Mouse (Mus musculus) adrenal gland, adult 10 weeks (tissue): ENCODE results near the gene Cacna1b. TPM values are rescaled to one million over a fixed set of nuclear protein-coding genes. Genes with fewer than 3 reads are reported as not detected.

Experiments used
- polyA plus RNA-seq: library from polyadenylated mRNA; stranded (reverse); fragments of 350-450 nt; fragmentation: Illumina TruSeq; extraction: RNeasy Lipid Tissue Mini Kit (QIAGEN cat#74804); gene quantifications from one replicate; pipeline ENCODE4 v1.2.3, GENCODE M21; 2014; ENCODE audit warnings: low read depth, low replicate concordance

Cacna1b gene
- 0.87 TPM for polyA plus RNA-seq

DNA sequence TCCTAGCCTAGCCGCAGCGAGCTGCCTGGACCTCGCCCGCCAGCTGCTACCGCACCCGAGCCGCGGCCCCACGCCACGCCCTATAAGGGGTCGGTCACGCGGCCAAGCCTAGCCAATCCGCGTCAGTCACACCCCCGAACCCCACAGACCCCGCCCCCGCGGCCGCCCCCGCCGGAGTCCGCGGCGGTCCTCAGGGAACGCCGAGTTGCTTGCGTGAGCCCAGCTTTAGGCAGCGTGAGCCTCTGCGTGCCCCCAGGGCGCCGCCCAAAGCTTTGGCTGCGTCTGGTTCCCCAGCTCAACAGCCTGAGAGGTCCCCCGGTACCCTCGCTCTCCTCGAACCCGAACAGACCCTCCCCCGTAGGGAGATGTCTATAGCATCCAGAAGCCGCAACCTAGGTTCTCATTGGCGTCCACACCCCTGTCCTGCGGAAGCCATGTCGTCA lies at the start of gene Cacna1b:
Gene Cacna1b (minus strand): TSS at position 38 of the 443 bp plus-strand sequence.

Other genes with a start within 250 kb of the Cacna1b start
- 11.7 TPM for gene Ehmt1, start 156.5 kb upstream of the Cacna1b start, polyA plus RNA-seq
- 0.70 TPM for gene Arrdc1, start 172.1 kb upstream of the Cacna1b start, polyA plus RNA-seq
- gene Zmynd19, start 186.6 kb upstream of the Cacna1b start, polyA plus RNA-seq, result 11.4 TPM
- gene Dph7, start 199.2 kb upstream of the Cacna1b start, polyA plus RNA-seq, result 4.5 TPM
- gene Mrpl41, start 211.9 kb upstream of the Cacna1b start, polyA plus RNA-seq, result 59.7 TPM
- 15.8 TPM for gene Pnpla7, start 212.9 kb upstream of the Cacna1b start, polyA plus RNA-seq